Mouse (Mus musculus): ENCODE data around the gene Smarcd2.

Smarcd2 gene

DNA sequence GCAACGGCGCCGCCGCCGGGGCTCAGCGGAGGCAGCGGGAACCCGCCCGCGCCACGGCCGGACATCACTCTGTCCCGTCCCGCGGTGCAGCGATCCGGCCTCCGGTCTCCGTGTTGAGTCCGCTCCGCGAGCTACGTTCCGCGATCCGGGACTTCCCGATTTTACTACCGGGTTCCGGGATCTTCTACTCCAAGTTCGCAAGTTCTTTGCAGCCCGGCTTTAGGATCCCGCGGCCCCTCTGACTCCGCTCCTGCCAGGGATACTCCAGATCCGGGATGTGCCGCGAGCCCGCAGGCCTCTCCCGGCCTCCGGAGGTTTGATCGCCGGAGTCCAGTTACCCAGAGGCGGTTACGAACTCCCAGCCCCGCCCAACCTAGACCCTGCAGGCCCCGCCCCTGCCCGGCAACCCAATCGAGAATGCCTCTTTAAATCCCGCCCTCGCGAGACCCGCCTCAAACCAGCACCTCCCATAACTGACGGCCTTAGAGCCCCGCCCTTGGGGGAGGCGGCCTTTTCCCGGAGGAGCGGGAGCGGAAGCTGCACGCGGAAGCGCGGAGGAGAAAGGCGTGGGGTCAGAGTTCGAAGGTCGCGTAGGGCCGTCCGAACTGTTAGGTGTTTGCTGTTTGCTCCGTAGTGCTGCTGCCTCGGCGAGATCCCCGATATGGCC, at the start of gene Smarcd2:
Gene Smarcd2, minus strand, starts transcription at position 329 of the 667 bp plus-strand sequence.
- peak; percentile 98 to 99 for DNase-seq (ENCODE audit: low read depth in 1 of 2, low spot score in 2 of 2)

DNA sequence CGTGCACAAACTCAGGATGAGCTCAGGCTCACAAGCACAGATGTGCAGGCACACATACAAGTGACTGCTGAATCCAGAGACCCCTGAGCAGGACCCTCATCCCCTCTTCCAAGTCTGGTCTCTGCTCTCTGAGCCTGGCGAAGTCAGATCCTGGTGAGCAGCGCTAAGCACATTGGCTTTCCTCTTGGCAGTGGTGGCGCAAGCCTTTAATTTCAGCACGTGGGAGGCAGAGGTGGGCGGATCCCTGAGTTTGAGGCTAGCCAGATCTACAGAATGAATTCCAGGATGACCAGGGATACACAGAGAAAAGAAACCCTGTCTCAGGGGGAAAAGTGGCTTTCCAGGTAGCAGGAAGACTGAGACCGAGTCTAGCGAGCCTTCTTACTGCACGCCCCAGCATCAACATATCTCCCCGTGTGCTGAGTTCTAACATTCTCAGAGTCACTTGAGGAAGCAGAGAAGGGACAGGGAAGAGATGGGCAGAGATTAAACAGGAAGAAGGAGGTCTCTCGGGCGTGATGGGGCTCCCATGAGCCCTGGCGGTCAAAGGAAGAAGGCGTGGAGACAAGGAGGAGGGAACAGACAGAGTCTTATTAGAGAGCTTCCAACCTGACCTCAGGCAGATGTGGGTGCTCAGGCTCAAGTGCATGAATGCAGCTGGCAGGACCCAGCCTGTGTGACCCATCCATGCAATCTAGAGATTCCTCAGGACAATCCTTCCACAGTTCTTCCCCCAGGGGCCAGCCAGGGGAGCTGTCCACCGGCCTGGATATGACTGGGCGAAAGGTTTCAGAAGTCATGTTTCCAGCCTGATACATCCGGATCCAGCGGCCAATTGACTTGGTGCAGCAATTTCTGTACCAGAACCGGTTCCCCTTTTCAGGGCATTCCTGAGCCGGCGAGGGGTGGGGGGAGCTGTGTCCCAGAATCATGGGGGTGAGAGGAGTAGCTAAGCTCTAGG, 45.9 kb upstream of the Smarcd2 start:
- DNase-seq (ENCODE audit: low read depth in 1 of 2, low spot score in 2 of 2) = no peak

DNA sequence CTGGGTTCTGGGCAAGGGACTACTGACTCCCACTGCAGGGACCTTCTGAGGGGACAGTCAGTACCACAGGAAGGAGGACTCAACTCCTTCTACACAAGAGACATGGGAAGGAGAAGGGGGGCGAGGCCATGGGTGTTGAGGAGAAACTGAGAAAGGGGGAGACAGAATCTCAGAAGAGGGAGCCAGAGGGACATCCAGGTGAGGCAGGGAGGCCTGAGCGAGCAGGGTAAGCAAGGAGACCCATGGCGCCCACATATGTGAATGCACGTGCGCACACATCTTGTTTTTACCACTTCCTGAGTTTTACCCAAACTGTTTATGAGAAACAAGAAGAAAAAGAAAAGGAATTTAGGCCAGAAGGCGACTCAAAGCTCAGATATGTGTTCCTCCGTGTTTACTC, 45.0 kb upstream of the Smarcd2 start:
- no peak for DNase-seq (ENCODE audit: low read depth in 1 of 2, low spot score in 2 of 2)

DNA sequence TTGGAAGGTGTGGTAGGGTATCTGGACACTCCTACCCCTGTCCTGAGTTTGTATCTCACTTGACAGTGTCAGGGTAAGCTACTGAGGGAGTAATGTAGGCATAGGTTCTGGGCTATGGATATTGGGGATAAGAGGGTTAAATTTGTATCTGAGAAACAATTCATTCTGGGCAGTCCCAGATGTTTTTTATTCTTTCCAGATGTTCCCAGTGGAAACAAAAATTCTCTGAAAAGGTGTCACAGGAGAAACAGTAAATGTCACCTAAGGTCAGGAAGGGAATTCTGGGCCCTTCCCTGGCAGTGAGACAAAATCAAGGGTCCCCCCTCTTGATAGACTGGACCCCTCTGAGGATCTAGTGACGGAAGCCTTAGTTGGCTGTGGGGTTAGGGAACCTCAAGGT, 43.6 kb upstream of the Smarcd2 start:
- no peak for DNase-seq (ENCODE audit: low read depth in 1 of 2, low spot score in 2 of 2)

DNA sequence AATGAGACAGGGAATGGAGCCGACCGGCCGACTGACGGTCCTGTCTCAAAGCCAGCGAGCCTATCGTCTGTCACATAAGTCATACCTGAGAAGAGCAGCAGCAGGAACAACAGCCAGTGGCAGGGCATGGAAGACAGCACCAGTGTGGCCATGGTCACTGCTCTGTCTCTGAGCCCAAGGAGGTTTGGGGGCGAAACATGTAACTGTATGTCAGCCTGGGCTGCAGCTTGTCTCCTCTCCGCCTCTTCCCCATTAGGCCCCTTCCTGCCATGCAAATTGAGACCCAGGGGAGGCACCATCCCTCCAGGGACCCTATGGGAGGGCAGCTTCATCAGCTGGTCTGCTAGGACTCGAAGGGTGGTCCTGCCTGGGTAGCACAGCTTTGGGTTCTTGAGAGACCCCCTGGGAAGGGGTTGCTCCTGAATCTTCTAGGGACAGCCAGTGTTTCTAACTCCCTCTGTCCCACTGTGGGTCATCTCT, 41.6 kb upstream of the Smarcd2 start, which contains the start of gene Cd79b:
Gene Cd79b, minus strand, starts transcription at position 430 of the 480 bp plus-strand sequence.
- DNase-seq (ENCODE audit: low read depth in 1 of 2, low spot score in 2 of 2) = no peak

DNA sequence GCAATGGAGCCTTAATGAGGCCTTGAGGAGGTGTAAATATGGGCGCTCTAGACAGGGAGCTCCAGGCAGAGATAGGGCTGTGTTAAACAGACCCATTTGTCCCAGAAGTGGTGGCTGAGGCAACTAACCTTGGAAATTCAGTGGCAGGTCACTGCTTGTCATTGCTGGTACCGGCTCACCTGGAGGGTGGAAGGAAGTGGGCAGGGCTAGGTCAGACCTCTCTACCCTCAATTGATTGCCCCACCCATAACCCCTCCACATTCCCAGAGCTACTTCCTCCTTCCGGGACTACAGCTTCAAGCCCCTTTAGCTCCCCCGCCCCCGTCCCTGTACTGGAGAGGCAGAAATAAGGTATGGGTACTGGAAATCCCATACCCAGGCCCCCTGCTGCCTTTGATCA, 40.8 kb upstream of the Smarcd2 start:
- no peak for DNase-seq (ENCODE audit: low read depth in 1 of 2, low spot score in 2 of 2)

DNA sequence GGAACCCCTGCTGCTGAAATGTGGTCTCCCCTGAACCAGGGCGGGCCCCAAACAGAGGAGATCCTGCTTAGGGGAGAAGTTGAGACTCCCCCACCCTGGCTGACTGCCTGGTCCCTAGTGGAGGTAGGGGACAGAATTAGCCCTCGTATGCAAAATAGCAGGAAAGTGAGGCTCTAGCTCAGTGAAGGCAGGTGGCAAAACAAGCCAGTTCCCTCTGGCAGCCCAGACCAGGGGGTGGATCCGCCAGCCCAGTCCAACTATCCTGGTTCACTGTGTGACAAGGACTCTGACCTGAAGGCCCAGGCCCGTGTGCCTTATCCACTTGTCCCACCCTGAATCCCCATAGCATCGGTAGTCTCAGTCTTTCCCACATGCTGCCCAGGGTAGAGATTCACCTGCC, 37.4 kb upstream of the Smarcd2 start:
- no peak for DNase-seq (ENCODE audit: low read depth in 1 of 2, low spot score in 2 of 2)

DNA sequence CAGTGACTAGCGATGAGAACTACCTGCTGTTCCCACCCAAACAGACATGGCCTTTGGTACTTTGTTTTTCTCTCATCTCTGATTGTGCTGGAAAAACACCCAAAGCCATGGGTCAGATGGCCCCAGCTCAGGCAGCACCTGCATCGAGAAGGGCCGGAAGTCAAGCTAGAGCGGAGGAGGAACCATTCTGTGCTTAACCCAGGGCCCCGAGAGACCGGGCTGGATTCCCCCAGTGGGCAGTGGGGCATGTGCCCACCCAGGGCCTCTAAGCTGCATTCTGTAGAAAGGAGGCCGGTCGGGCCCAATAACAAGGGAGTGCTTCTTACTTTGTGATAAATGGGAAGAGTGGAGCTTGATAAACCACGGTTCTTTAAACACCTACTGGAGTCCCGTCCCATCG, 35.4 kb upstream of the Smarcd2 start:
- no peak for DNase-seq (ENCODE audit: low read depth in 1 of 2, low spot score in 2 of 2)

DNA sequence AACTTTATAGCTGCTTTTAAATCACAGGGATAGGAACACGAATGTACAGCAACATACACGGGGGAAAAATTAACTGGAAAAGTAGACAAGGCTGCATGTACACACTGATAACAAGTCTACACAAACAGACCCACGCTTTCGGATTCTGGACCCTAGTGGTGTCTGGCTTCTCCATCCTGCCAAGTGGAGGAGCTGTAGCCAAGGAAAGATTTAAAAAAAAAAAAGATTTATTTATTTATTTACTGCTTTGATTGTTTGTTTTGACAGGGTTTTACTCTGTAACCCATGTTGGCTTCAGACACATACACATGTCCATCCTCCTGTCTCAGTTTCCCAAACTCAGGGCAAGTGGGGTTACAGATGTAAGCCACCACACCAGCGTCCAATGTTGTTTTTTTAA, 34.7 kb upstream of the Smarcd2 start:
- DNase-seq (ENCODE audit: low read depth in 1 of 2, low spot score in 2 of 2) = no peak

DNA sequence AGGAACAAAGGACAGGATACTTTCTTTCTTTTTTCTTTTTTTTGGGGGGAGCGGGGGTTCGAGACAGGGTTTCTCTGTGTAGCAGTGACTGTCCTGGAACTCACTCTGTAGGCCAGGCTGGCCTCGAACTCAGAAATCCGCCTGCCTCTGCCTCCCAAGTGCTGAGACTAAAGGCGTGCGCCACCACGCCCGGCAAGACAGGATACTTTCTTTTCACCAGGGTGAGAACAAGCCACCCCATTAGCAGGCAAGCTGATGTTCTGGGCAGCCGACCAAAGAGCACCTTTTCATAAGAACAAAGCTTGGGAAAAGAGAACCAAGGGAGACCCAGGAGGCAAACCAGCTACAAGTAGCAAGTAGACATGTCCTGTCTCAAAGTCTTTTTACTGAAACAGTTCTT, 34.0 kb upstream of the Smarcd2 start:
- no peak for DNase-seq (ENCODE audit: low read depth in 1 of 2, low spot score in 2 of 2)

DNA sequence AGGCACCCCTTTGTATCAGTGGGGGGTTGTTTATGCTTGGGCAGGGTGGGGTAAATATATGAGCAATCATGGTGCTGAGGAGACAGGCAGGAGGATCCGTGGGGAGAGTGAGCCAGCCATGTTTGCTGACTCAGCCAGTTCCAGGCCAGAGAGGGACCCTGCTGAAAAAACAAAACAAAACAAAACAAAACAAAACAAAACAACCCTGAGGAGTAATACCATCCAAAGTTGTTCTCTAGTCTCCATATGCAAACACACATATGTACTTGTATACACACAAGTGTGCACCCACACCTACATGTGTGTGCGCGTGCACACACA, 33.3 kb upstream of the Smarcd2 start:
- DNase-seq (ENCODE audit: low read depth in 1 of 2, low spot score in 2 of 2) = no peak

DNA sequence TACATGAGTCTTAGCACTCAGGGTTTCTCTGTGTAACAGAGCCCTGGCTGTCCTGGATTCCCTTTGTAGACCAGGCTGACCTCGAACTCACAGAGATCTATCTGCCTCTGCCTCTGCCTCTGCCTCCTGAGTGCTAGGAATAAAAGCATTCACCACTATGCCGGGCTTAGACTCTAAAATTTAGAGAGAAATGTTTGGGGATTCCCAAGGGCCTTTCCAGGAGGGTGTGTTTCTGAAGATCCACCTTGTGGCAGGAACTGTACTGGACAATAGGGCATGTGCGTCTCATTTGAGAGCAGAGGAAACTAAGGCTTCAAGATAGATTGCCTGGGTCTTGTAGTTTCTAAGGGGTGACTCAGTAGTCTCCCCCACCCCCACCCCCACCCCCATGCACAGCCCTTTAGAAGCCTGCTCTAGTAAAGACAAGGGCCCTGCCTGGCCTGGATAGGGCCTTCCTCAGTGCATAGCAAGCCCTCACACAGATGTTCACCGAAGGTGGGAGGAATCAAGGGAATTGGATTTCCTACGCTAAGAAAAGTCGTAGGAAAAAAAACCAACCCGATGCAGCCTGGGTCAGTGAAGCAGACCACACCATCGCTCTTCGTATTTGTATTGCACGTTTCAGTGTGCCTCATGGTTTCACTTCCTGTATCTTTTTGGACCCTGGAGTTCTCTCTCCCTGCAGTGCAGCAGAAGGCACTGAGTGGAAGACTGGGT, 32.7 kb upstream of the Smarcd2 start:
- peak in 1 of 2 experiments; percentile 38 for DNase-seq (ENCODE audit: low read depth in 1 of 2, low spot score in 2 of 2)

DNA sequence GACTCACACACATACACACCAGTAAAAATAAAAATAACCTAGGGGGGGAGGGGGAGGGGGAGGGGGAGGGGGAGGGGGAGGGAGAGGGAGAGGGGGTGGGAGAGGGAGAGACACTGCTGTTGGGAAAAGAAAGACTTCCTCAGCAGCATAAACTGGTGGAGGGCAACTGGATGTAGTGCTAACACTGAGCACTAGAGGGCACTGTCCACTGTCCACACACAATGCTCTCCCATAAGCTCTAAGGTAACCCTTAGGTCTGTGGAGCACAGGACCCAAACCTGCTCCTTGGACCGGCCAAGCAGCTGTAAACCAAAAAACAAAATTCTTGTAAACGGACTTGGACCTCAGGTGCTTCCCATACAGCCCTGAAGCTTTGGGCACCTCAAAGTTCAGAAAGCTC, 29.9 kb upstream of the Smarcd2 start:
- DNase-seq (ENCODE audit: low read depth in 1 of 2, low spot score in 2 of 2) = peak in 1 of 2 experiments; percentile 37

DNA sequence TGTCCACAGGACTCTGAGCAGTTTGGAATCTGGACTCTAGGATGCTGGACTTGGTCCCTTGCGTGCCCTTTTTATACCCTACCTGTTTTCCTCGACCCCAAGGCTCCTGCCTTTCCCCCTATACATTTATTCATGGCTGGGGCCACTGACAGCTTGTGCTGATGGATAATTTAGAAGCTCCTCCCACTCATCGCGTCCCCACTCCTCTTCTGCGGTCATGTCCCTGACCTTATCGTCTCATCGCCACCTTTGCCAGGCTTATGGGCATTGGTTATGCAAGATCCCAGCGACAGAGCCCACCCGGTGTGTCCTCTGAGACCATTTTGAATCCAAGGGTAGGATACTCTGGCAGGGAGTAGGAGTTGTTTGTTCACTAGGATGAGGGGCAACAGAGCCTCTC, 29.0 kb upstream of the Smarcd2 start, which contains the start of gene Gh:
Gene Gh, minus strand, starts transcription at position 101 of the 400 bp plus-strand sequence.
- no peak for DNase-seq (ENCODE audit: low read depth in 1 of 2, low spot score in 2 of 2)

DNA sequence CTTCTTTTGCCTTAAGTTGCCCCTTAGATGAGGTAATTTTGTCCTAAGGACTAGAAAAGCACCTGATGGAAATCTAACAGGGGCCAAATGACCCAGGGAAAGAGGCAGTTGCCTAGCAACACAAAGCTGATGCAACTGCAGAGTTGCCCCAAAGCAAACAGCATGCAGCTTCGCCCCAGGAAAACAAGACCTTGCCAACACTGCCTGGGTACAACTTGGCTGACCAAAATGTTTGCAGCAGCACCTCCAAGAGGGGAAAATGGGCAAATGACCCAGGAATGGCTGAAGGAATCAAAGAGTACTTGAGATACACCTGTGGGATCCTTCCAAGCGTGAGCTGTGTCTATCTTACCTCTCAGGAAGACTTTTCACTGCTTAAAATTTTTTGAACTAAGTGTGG, 19.1 kb upstream of the Smarcd2 start:
- no peak for DNase-seq (ENCODE audit: low read depth in 1 of 2, low spot score in 2 of 2)

DNA sequence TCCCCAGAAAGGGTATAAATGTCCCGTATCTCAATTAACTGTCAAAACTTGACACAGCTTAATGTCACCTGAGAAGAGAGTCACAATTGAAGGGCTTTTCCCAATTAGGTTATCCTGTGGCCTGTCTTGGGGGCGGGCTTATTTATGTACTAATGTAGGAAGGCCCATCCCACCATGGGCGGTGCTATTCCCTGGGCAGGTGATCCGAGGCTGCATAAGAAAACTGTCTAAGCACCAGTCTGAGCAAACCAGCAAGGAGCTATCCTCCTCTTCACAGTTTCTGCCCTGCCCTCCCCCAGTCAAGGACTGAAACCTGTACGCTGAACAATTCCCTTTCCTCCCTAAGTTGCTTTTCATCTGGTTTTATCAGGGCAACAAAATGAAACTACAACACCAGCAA, 17.6 kb upstream of the Smarcd2 start:
- no peak for DNase-seq (ENCODE audit: low read depth in 1 of 2, low spot score in 2 of 2)

DNA sequence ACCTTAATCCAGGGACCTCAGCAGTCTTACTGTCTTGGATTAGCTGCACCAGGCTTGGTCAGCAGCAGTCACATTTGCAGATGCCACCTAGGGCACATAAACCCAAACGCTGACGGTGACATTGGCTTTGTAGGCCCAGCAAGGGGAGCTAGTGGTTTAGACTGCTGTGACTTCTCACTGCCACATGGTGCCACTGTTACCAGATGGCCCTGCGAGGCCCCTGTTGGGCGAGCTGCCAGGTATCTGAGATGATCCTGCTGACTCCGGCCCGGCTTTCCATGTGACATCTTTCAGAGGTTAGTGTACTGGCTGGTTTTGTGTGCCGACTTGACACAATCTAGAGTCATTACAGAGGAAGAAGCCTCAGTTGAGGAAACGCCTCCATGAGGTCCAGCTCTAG, 16.6 kb upstream of the Smarcd2 start:
- no peak for DNase-seq (ENCODE audit: low read depth in 1 of 2, low spot score in 2 of 2)

DNA sequence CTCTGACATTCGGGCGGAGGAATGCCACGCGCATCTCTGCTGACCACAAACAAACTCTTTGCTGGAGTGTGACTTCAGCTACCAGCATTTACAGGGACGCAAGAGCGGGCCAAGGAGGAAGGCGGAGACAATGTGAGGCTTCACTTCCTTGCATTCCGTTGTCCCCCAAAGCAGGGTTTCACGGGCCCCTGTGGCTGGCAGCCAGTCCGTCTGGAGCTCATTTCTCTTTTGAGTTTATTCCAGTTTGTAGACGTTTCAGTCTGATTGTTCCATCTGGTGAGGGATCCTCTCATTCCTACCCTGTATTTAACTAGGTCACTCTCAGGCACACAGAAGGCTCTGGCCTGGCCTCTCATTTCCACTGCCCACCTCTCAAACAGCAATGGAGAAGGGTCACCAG, 14.2 kb upstream of the Smarcd2 start:
- DNase-seq (ENCODE audit: low read depth in 1 of 2, low spot score in 2 of 2) = no peak

DNA sequence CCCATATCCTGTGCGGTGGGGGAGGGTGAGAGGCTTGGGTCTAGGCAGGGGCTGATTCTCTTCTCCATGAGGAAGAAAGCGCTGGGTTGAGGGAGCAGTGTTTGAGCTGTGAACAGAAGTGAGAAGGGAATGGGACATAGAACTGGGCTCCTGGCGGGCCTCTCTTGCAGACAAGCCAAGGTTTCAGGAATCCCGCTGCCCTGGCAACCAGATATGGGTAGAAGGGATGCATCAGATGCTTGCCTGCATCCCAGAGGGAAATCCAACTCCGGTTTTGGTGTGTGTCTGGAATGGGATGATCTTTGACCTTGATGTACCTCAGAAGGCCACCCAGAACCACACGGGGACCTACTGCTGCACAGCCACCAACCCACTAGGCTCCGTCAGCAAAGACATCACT, 13.4 kb upstream of the Smarcd2 start:
- no peak for DNase-seq (ENCODE audit: low read depth in 1 of 2, low spot score in 2 of 2)

DNA sequence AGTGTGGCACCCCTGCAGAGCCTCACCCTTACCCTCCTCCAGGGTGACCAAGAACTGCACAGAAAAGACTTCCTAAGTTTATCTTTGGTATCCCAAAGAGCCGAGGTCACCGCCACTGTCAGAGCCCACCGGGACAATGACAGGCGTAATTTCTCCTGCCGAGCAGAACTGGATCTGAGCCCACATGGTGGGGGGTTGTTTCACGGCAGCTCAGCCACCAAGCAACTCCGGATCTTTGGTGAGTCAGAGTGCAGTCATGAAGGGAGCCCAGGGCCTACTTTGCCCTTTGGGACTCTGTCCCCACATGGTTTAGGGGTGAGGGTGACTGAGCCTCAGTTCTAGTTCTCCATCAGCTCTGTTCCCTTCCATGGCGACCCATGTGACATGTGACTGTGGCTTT, 11.4 kb upstream of the Smarcd2 start:
- DNase-seq (ENCODE audit: low read depth in 1 of 2, low spot score in 2 of 2) = no peak

DNA sequence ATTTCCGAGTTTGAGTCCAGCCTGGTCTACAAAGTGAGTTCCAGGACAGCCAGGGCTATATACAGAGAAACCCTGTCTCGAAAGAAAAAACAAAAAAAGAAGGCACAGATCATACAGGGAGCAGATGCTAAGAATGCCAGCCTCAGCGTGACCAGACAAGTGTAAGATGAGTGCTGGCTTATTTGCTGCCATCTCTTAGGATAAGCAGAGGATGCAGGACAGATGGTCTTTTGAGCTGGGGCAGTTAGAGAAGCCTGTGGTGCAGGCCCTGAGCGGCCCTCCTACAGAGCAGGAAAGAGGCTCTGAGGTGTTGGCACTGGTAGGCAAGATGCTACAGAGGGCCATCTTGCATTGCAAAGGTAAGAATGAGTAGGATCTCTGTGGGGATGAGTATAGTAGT, 10.6 kb upstream of the Smarcd2 start:
- no peak for DNase-seq (ENCODE audit: low read depth in 1 of 2, low spot score in 2 of 2)

DNA sequence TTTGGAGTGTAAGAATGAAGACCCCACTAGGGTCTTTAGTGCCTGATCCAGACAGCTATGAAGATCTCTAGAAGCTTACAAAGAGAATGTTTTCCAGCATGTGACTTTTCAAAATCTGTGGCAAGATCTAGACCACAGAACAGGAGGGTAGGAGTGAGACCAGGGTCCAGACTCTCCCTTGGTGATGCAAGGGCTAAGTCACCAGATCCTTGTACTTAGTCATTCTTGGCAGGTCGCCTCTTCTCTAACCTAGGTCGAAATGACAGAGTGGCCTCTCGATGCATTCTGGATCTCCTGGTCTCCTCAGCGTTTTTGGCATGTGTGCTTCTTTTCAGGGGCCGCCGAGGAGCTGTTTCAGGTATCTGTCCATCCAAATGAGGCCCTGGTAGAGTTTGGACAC, 9.7 kb upstream of the Smarcd2 start:
- no peak for DNase-seq (ENCODE audit: low read depth in 1 of 2, low spot score in 2 of 2)

Measured in monocyte, adult 2 months (primary cell).